ENCODE assay signal across 8 mouse cellular contexts in the genomic region with DNA sequence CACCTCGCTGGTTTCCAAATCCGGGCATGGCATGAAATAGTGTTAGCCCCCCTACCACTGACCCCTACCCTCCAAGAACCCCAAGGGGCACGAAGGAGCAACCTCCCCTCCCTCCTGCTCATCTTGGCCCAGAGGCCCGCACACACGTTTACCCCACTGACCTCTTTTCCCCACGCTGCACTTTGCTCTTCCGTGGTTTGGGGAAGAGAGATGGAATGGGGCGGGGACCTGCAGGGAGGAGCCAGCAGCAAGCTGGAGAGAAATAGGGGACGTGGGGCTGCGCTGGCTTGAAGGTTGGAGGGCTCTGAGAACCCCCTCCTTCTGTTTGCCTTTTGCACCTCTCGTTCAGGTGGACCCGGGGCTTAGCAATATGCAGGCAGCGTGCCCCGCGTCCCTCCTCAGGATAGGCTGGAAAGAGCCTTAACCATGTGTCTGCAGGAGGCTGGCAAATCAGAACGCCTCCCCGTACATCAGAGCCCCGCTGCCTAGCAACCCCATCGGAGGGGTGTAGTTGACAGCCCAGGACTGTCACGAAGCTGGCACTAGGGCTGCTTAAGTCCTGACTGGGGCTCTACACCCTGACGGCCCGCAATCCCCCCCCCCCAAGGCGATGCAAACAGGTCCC. TPM values are rescaled to one million over a fixed set of nuclear protein-coding genes. Genes with fewer than 3 reads are reported as not detected.
DNase-seq lines count a peak whose midpoint lies in the region; ATAC-seq and TF ChIP-seq lines count a peak whose summit lies in the region.

No protein-coding gene starts in this region.

- no peak for DNase-seq in heart, adult 8-10 months (ENCODE audit: low spot score)
- DNase-seq in cerebellum, adult 9-10 months: peak; percentile 49
- peak; percentile 59 to 72 for DNase-seq in frontal cortex, postnatal 10 days (ENCODE audit: low spot score in 2 of 2)
- DNase-seq in kidney, postnatal 10 days: peak; percentile 44
- no peak for DNase-seq in liver, embryonic 14.5 days (ENCODE audit: low read depth in 3 of 3, low spot score in 3 of 3)
- peak; percentile 46 for DNase-seq in retina, postnatal 7 days (ENCODE audit: low read depth, low spot score)
- DNase-seq in spleen, adult 12 weeks (ENCODE audit: low spot score): no peak

- H3K36me3 ChIP-seq in heart, embryonic 12.5 days: peaks cover 11% of the 10 kb centered on the region
- H3K36me3 ChIP-seq in liver, embryonic 14.5 days (replicated peaks; ENCODE audit: control insufficient read depth, insufficient read depth, low read depth): no peaks in the 10 kb centered on the region

- H3K4me3 ChIP-seq in heart, embryonic 12.5 days: peak overlapping the region; percentile 50
- H3K4me3 ChIP-seq in liver, embryonic 14.5 days (ENCODE audit: insufficient read depth in 1 of 2, low read depth in 2 of 2, low read length in 2 of 2): no peak overlapping the region

- TF ChIP-seq CTCF in liver, embryonic 14.5 days (IDR thresholded peaks at IDR 0.05; ENCODE audit: low read depth): no peak

- peaks cover 27% of the 10 kb centered on the region for H3K27me3 ChIP-seq in heart, embryonic 12.5 days (replicated peaks)
- peaks cover 34% of the 10 kb centered on the region for H3K27me3 ChIP-seq in liver, embryonic 14.5 days (ENCODE audit: control insufficient read depth, insufficient read depth, low read length)

- 0 out of 2 replicates have a peak overlapping the region, but pooled peaks have one; percentile 39 for H3K9ac ChIP-seq in heart, embryonic 12.5 days
- H3K9ac ChIP-seq in liver, embryonic 14.5 days (replicated peaks): no peak overlapping the region

- 0 out of 2 replicates have a peak, but pooled peaks have one; percentile 2 for ATAC-seq in heart, embryonic 12.5 days (ENCODE audit: insufficient number of reproducible peaks, low FRiP score)
- no peak for ATAC-seq in liver, embryonic 14.5 days (ENCODE audit: insufficient read depth)

- 35% methylated on average over 23 of the region's 23 CpGs for WGBS in heart, embryonic 12.5 days
- WGBS in liver, embryonic 14.5 days (ENCODE audit: insufficient replicate concordance): 37% methylated on average over 23 of the region's 23 CpGs

- H3K4me2 ChIP-seq in heart, embryonic 12.5 days: peak overlapping the region; percentile 88
- peak overlapping the region; percentile 64; the same call in 1 of the 2 replicates for H3K4me2 ChIP-seq in liver, embryonic 14.5 days (ENCODE audit: low read depth)

- TF ChIP-seq EP300 in liver, embryonic 14.5 days (IDR thresholded peaks at IDR 0.05; ENCODE audit: low read depth): no peak

- no peaks in the 10 kb centered on the region for H3K9me3 ChIP-seq in heart, embryonic 12.5 days (replicated peaks)
- no peaks in the 10 kb centered on the region for H3K9me3 ChIP-seq in liver, embryonic 14.5 days (ENCODE audit: control insufficient read depth, low read length)

- no peak overlapping the region for H3K27ac ChIP-seq in heart, embryonic 12.5 days (ENCODE audit: poor library complexity, severe bottlenecking)
- no peak overlapping the region for H3K27ac ChIP-seq in liver, embryonic 14.5 days

- peaks cover 24% of the 10 kb centered on the region for H3K4me1 ChIP-seq in heart, embryonic 12.5 days (replicated peaks)
- 0 out of 4 replicates have a peak, but pooled peaks cover 0 to 3% of the 10 kb centered on the region in 2 experiments for H3K4me1 ChIP-seq in liver, embryonic 14.5 days (replicated peaks; ENCODE audit: control insufficient read depth in 2 of 2, insufficient read depth in 2 of 2, low read length in 1 of 2)

RNA-seq across cellular contexts. Expression of a gene that starts 39.2 kb away (rescaled TPM):
- 38.6 and 39.8 TPM in 2 replicates for polyA plus RNA-seq in heart, embryonic 12.5 days (2016; fragmentation: Nextera tagmentation; extraction: Ambion mirVana)
- total RNA-seq in heart, adult 8-10 months (2022): 10 to 100 TPM; 12.7 to 14.9 (median 14.4) TPM
- polyA plus RNA-seq in liver, embryonic 14.5 days (2012; rRNA removed): 8.1 and 10.0 TPM in 2 replicates
- 11.7 and 12.3 TPM in 2 replicates for polyA plus RNA-seq in liver, embryonic 14.5 days (2014; fragmentation: Nextera tagmentation; extraction: Ambion mirVana)

Comparison
In these comparisons a context has a peak if more than half of its experiments do, and no peak if none do; other contexts are left out.
1. DNase-seq: peak in cerebellum, adult 9-10 months (single experiment), frontal cortex, postnatal 10 days (2 of 2), kidney, postnatal 10 days (single experiment) and retina, postnatal 7 days (single experiment); none in heart, adult 8-10 months (single experiment), liver, embryonic 14.5 days (0 of 3) and spleen, adult 12 weeks (single experiment).